Mouse (Mus musculus) embryonic stem cell, embryonic (primary cell): Measurements from ENCODE around the gene Mustn1.

ENCODE experiments used
- CTCF ChIA-PET, 4 experiments: fragments of 300-600 bp in 2 of 4; fragments of 350-600 bp in 2 of 4; sonication (Branson Sonifier 250); formaldehyde crosslinking; loops; one replicate each; lab custom pipeline; 2022; ENCODE audit warnings: inconsistent platforms in 2 of 4; lab: Charles Lee
- POLR2A ChIA-PET, 4 experiments: fragments of 300-600 bp in 2 of 4; fragments of 350-600 bp in 2 of 4; sonication (Branson Sonifier 250); formaldehyde crosslinking; loops; one replicate each; lab custom pipeline; 2022; ENCODE audit warnings: antibody characterized with exemption in 4 of 4, inconsistent platforms in 1 of 4; lab: Charles Lee

Mustn1 gene

GRCm38 (mm10) chr14:30870206-30871147 lies 8.5 kb upstream of the Mustn1 start:
- ChIA-PET CTCF (interaction anchor here in 3 of 4 experiments (0.6 to 1.3 kb wide), 6 partner anchors 11 to 602 kb away, joined by 3 to 4 read pairs (median 4); no protein-coding TSS in a partner anchor), POLR2A (interaction anchor here in 2 of 4 experiments (1.3 to 2.0 kb wide), 3 partner anchors 9 to 81 kb away, joined by 4 to 5 read pairs (median 5); partner anchors contain the start of genes Mustn1 (in 1 of the 2) and Nek4 (in 1 of the 2))

- CTCF ChIA-PET, result interaction anchor here in 1 of 4 experiments (1.0 kb wide), 1 partner anchor 9 kb away, joined by 3 read pairs; no protein-coding TSS in a partner anchor
- POLR2A ChIA-PET, result interaction anchor here in 2 of 4 experiments (0.5 to 1.8 kb wide), 2 partner anchors 135 to 343 kb away, joined by 4 read pairs; no protein-coding TSS in a partner anchor
Observed at GRCm38 (mm10) chr14:30874095-30874700, 4.8 kb upstream of the Mustn1 start.

DNA sequence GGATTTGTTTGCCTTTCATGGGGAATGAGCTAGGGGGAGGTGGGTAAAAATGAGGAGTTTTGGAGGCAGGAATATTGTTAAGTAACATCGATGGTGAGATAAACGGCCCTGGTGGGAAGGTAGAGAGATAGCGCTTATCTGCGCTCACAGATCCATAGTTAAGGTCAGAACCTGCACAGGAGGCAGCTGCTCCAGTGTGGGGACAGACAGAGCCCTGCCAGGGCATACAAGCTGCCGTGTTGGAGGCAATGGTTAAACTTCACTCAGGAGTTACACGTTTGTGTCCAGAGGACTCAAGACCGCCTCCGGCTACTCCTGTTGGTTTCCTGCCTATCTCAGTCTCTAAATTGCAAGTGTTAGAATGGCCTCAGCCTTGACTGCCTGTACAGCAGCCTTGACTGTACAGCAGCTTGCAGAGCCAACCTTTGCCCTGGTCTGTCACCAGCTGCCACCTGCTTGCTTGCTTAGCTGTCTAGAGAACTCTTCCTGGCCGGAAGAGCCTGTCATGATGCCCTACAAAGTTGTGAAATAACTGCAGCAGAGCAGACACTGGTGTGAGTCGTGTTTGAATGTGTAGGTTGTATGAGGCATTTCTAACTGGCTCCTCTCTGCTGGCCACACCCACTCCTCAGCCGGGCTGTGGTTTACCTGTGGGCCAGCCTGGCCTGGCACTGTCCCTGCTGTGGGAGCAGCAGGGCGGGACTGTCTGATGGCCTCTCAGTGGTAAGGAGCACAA lies 3.7 kb upstream of the Mustn1 start:
- CTCF ChIA-PET, result interaction anchor here in 3 of 4 experiments (0.6 to 2.9 kb wide), 8 partner anchors 8 to 323 kb away, joined by 3 to 19 read pairs (median 3); no protein-coding TSS in a partner anchor
- POLR2A ChIA-PET, result interaction anchor here in 2 of 4 experiments (0.5 to 2.5 kb wide), 3 partner anchors 76 to 344 kb away, joined by 4 to 8 read pairs (median 7); partner anchors contain the start of gene Nek4 (in 1 of the 2)

DNA sequence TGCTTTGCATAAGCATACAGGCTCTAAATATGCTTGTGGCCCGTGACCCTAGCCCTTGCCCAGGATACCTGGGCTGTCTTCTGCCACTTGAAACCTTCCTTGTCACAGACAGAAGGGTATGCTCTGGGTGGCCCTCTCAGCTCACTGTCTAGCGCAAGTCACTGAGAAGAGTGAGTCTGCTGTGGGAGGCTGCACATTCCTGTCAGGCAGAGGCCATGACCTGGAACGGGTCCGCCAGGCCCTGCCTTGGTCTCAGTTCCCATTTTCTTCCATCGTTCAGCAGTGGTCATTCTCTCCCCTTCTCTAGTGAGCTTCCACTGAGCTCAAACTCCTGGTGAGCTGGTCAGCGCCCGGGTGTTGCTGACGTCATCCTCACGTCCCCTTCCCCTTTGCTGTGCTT lies 3.0 kb upstream of the Mustn1 start:
- POLR2A ChIA-PET, result interaction anchor here in 2 of 4 experiments (0.5 to 2.5 kb wide), 4 partner anchors 75 to 345 kb away, joined by 4 to 8 read pairs (median 6); partner anchors contain the start of gene Nek4 (in 1 of the 2)
- CTCF ChIA-PET, result interaction anchor here (0.6 to 2.9 kb wide), 7 partner anchors 9 to 31 kb away, joined by 3 to 19 read pairs (median 4); no protein-coding TSS in a partner anchor

DNA sequence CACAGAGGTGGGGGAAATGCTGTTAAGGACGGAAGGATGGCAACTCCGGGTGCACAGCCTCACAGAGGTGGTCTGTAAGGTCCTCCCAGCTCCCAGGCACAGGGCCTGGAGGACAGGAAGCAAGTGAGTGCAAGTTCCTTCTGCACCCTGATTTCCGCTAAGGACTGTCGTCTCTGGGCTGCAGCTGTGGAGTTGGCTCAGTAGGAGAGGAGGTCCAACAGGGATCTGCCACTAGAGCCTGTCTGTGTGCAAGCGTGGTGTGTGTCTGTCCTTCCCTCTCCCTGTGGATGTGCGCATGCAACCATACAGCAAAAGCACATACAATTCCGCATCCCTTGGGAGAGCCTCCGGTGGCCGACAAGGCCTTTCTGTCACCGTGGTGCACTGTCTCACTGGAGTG lies 2.5 kb upstream of the Mustn1 start:
- ChIA-PET CTCF (interaction anchor here (0.6 to 2.9 kb wide), 7 partner anchors 9 to 32 kb away, joined by 3 to 19 read pairs (median 4); no protein-coding TSS in a partner anchor), POLR2A (interaction anchor here in 3 of 4 experiments (0.6 to 2.5 kb wide), 7 partner anchors 9 to 1918 kb away, joined by 3 to 7 read pairs (median 4); partner anchors contain the start of gene Nek4 (in 1 of the 3))

DNA sequence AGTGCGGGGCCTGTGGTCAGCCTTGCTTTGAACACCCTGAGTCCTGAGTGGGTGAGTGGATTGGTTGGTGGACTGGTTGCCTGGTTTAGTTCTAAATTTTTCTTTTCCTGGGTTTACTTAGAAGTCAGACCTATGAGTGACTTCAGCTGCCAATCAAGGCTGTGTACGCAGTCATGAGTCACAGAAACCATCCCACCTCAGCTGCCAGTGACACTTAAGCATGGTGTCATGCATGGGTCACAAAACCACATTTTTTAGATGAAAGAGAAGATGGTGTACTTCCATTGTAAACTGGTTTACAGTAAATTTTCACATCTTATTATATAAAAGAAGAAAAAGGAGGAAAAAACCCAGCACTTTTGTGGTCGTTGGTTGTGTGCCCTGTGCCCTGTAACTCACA lies 1.2 kb upstream of the Mustn1 start:
- POLR2A ChIA-PET, result interaction anchor here in 2 of 4 experiments (1.3 to 1.5 kb wide), 3 partner anchors 11 to 73 kb away, joined by 4 read pairs; partner anchors contain the start of gene Nek4 (in 1 of the 2)
- CTCF ChIA-PET, result interaction anchor here in 2 of 4 experiments (0.6 to 2.9 kb wide), 3 partner anchors 11 to 518 kb away, joined by 4 to 13 read pairs (median 9); no protein-coding TSS in a partner anchor

- POLR2A ChIA-PET, result interaction anchor here in 2 of 4 experiments (0.7 to 2.0 kb wide), 14 partner anchors 9 to 131 kb away, joined by 3 to 11 read pairs (median 4); partner anchors contain the start of gene Nek4 (in 1 of the 2)
- CTCF ChIA-PET, result interaction anchor here in 3 of 4 experiments (0.7 to 5.8 kb wide), 8 partner anchors 10 to 306 kb away, joined by 3 to 58 read pairs (median 6); no protein-coding TSS in a partner anchor
Observed at GRCm38 (mm10) chr14:30879794-30880193, 794 bp downstream of the Mustn1 start.

DNA sequence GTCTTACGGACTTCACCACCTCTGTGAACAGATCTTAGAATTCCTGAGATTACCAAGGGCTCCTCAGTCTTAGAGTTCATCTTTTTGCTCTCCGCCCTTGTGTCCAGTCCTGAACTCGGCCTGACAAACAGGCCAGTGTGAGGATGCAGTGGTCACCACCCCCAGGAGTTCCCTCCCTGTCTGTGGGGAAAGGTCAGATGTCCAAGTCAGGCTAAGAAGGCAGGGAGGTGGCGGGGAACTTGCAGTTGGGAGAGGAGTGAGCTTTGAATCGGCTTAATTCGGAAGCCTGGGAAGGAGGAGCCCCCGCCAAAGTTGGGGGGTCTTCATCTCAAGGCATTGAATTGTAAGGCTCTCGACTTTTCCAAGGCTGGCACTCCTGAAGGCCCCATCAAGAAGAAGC lies 1.3 kb downstream of the Mustn1 start:
- CTCF ChIA-PET, result interaction anchor here in 3 of 4 experiments (0.7 to 5.8 kb wide), 13 partner anchors 9 to 306 kb away, joined by 3 to 58 read pairs (median 4); no protein-coding TSS in a partner anchor
- POLR2A ChIA-PET, result interaction anchor here in 2 of 4 experiments (0.7 to 2.0 kb wide), 14 partner anchors 8 to 130 kb away, joined by 3 to 11 read pairs (median 4); partner anchors contain the start of gene Nek4 (in 1 of the 2)

GRCm38 (mm10) chr14:30880811-30881717 lies 2.1 kb downstream of the Mustn1 start:
- CTCF ChIA-PET, result interaction anchor here (0.6 to 5.8 kb wide), 37 partner anchors 8 to 484 kb away, joined by 3 to 58 read pairs (median 4); partner anchors contain the start of genes Nek4 (in 1 of the 4) and Tmem110 (in 1 of the 4)
- POLR2A ChIA-PET, result interaction anchor here in 2 of 4 experiments (1.0 to 2.0 kb wide), 10 partner anchors 10 to 129 kb away, joined by 3 to 8 read pairs (median 4); no protein-coding TSS in a partner anchor

- ChIA-PET CTCF (interaction anchor here (0.6 to 5.8 kb wide), 31 partner anchors 8 to 483 kb away, joined by 3 to 58 read pairs (median 4); partner anchors contain the start of genes Nek4 (in 1 of the 4) and Tmem110 (in 1 of the 4)), POLR2A (interaction anchor here in 2 of 4 experiments (1.0 to 1.9 kb wide), 7 partner anchors 9 to 37 kb away, joined by 4 to 8 read pairs (median 5); no protein-coding TSS in a partner anchor)
Observed at GRCm38 (mm10) chr14:30881718-30882108, 2.7 kb downstream of the Mustn1 start.

GRCm38 (mm10) chr14:30885298-30885697 lies 6.3 kb downstream of the Mustn1 start:
- ChIA-PET POLR2A (no interaction called here), CTCF (interaction anchor here in 2 of 4 experiments (0.6 to 1.0 kb wide), 2 partner anchors 58 to 74 kb away, joined by 3 read pairs; no protein-coding TSS in a partner anchor)

DNA sequence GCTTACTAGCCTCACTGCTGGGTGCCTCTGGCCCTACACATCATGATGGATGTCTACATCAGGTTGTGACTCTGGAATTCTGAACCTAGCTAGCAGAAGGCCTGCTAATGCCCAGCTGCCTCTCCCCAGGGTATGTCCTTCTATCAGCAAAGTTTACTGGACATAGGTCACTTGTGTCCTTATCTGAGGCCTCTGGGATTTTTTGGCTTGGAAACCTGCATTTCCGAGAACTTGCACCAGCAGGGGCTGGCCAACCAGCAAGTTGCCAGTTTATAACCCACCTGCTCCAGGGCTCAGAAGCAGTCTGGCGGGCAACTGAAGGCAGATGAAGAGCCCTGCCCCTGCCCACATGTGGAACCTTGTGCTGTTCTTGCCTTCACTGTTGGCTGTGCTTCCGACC lies 7.2 kb downstream of the Mustn1 start, which contains the start of gene Itih4:
TSS of gene Itih4 (plus strand) at position 273 of the 400 bp plus-strand sequence.
- ChIA-PET CTCF (interaction anchor here in 1 of 4 experiments (1.1 kb wide), 1 partner anchor 19 kb away, joined by 3 read pairs; no protein-coding TSS in a partner anchor), POLR2A (no interaction called here)

GRCm38 (mm10) chr14:30888271-30888732 lies 9.3 kb downstream of the Mustn1 start:
- ChIA-PET POLR2A (interaction anchor here in 3 of 4 experiments (0.7 to 2.0 kb wide), 5 partner anchors 9 to 266 kb away, joined by 3 to 11 read pairs (median 5); partner anchors contain the start of genes Mustn1 (in 1 of the 3) and Tmem110 (in 1 of the 3)), CTCF (interaction anchor here (0.5 to 3.1 kb wide), 12 partner anchors 8 to 217 kb away, joined by 3 to 20 read pairs (median 4); partner anchors contain the start of genes Mustn1 (in 1 of the 4), Nek4 (in 1 of the 4) and Tmem110 (in 1 of the 4))

DNA sequence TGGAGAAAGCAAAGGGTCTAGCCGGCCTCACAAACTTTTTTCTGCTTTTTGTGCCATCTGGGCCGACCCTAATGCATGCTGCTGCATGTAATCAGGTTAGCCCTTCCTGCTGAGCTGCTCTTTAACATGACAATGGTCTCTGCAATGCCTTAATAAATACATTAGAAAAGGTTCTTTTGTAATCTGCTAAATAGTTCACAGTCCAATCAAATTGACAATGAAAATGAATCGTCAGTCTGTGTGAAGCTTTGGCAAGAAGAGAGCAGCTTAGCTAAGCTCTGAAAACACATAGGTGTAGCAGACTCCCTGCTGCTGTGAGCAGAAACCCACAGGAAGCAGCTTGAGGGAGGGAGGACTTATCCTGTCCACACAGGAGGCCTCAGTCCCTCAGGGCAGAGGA lies 21.0 kb downstream of the Mustn1 start:
- ChIA-PET CTCF (interaction anchor here in 2 of 4 experiments (0.6 to 0.7 kb wide), 2 partner anchors 9 to 12 kb away, joined by 3 read pairs; no protein-coding TSS in a partner anchor), POLR2A (interaction anchor here in 2 of 4 experiments (0.6 to 1.8 kb wide), 5 partner anchors 10 to 274 kb away, joined by 3 to 6 read pairs (median 4); partner anchors contain the start of gene Prkcd (in 1 of the 2))

DNA sequence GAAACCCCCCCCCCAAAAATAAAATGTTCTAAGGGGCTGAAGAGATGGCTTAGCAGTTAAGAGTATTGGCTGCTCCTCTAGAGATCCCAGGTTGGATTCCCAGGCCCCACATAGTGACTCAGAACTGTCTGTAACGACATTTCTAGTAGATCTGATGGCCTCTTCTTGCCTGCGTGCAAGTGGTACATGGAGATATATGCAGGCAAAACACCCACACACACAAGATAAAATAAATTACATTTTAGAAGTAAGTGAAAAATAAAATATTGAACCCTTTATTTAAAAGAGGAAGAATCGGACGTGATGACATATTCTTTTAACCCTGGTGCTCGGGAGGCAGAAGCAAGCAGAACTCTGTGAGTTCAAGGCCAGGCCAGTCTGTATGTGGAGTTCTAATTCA lies 23.6 kb downstream of the Mustn1 start:
- ChIA-PET POLR2A (no interaction called here), CTCF (interaction anchor here in 1 of 4 experiments (0.7 kb wide), 1 partner anchor 37 kb away, joined by 3 read pairs; no protein-coding TSS in a partner anchor)
